Mouse (Mus musculus): ENCODE measurements around the gene Znrd1as.

Gene Znrd1as

DNA sequence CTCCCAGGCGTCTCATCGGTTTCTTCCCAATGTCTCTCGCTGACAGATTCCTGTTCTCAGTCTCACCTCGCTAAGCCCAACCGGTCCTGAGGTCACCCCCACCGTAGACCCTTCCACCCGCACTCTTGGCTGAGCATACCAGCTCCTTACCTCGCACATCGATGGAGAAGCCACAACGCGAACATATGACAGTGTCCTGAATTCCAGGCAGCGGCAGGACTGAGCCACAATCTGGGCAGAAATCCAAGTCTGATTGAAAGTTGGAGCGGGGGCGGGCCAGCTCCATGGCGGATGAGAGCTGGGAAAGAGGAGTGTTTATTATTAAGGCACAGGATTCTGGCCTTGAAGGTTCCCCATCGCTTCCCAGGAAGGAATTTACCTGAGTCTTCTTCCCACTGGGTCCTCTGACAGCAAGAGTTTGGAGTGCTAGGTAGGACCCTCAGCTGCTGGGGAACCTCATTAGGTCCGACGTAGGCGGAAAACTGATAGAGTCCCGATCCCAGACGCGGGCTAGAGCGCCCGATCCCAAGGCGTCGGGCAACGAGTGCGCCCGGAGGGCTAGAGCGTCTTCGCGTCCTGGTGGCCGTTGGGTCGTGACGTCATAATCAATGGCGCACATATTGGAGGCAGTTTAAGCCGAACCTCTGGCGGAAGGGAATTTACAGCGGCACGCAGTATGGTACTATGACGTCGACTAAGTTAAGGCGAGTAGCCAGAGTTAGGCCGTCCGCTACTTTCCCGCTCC lies at the start of gene Znrd1as, which contains the start of gene Znrd1:
TSS of gene Znrd1as (plus strand) at position 594 of the 745 bp plus-strand sequence.
TSS of gene Znrd1 (minus strand) at position 561 of the 745 bp plus-strand sequence.
- DNase-seq (ENCODE audit: low spot score in 2 of 2) = peak; percentile 83 to 84

DNA sequence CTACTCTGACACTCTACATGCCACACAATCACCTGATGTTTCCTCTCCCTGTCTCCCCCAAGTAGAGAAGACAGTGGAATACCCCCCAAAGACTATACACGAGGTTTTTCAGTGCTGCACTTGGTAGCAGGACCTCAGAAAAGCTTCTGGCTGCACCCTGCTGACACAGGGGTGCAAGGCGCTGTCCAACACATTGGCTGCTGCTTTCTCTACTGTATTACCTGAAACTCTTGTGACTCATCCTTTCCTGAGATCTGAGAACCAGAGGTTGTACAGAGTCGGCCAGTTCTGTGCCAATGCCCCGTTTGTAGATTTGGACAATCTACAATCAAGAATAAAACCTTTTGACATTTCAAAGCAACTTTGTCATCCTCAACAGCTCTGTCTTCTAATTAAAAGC lies 48.6 kb upstream of the Znrd1as start:
- no peak for DNase-seq (ENCODE audit: low spot score in 2 of 2)

DNA sequence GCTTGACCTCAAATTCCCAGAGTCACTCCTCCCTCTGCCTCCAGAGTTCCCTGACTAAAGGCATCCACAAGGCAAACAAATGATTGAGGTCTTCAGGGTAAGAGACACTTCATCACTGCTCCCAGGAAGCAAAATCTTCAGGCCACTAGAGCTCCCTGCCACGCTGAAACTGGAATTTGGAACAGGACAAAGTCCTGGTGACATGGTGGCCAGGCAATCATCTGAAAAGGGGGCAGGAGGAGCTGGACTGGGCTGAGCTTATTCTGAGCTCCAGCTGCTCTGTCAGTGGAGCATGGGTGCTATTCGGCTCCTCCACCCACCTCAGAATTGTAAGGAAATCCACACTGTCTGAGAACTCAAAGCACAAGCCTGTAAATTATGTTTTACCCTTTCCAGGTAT lies 46.4 kb upstream of the Znrd1as start:
- DNase-seq (ENCODE audit: low spot score in 2 of 2) = no peak

DNA sequence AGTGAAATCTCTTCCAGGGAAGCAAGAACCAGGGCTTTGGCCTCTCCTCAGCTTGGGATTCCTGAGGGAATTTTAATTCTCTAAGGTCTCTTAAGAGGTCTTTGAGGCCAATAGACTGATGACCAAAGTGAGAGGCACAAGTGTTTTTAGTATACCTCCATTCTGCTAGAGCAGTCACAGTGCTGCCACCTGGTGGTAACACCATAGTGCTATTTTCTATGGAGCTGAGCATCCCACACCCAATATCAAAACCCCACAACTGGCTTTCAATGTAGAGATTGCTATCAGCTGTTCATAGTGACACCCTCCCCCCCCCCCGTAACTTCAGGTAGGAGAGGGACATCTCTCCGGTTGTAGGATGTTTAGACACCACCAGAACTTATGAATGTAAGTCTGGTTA lies 44.3 kb upstream of the Znrd1as start:
- DNase-seq (ENCODE audit: low spot score in 2 of 2) = peak; percentile 39 to 81

DNA sequence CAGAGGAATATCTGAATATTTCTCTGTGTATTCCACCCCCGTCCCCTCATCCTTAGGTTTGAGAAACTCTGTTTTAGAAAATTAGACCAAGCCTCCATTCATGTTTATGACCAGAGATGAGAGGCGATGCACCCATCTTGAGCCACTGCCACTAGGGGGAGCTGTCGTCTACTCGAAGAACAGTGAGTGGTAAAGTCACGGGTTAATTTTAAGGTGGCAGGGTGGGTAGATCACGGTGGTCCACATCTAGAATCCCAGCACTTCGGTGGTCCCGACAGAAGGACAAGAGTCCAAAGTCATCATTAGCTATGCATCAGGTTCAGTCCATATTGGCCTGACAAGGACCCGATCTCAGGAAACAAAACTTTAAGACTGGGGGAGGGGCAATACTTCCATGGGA lies 43.3 kb upstream of the Znrd1as start:
- peak; percentile 27 to 78 for DNase-seq (ENCODE audit: low spot score in 2 of 2)

DNA sequence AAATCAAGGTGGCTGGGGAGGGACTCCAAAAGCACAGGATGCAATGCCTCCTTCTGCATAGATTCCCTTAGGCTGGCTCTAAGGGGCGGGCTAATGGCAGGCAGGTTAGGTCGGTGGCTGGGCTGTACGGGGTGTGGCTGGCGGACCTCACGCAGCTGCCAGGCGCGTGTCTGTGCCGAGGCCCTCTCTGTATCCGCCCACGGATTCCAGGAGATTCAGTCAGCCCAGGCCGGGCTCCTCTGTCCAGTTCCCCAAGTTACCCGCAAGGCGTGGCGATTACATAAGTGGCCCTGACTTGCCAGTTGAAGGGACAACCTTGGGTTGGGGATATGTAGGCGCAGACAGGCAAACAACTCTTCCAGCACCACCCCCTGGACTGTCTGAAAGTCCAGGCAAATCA lies 38.2 kb upstream of the Znrd1as start:
- DNase-seq (ENCODE audit: low spot score in 2 of 2) = no peak

DNA sequence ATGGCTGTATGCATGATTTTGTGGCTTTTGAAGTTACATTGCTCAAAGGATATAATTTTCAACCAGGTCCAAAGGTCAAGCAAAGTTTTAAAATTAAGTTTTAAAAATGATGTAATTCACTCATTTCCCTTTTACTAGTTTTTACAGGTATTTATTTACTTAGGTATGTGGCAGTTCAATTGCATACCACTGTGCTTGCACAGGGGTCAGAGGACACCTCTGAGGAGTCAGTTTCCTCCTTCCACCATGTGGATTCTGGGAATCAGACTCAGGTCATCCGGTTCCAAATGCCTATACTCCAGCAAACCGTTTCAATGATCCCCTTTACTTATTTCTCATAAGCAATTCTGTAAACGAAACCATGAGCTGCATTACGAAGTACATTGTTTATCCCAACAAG lies 35.7 kb upstream of the Znrd1as start:
- DNase-seq (ENCODE audit: low spot score in 2 of 2) = no peak

DNA sequence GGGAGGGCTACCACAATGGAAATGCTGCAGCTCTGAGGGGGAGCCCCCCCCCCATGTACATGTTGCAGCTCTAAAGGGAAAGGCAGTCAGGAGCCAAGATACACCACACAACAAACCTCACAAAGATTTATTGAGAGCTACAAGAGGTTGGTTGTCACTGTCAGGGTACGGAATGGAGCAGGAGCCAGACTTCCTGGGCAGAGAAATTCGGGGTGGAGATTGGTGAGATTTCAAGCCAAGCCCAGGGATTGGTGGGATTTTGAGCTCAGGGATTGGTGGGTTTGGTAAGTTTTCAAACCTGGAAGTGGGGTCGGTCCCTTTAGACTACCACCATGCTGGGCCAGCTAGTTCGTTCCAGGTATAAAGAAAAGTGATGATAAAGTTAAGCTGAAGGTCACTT lies 34.9 kb upstream of the Znrd1as start:
- DNase-seq (ENCODE audit: low spot score in 2 of 2) = no peak

DNA sequence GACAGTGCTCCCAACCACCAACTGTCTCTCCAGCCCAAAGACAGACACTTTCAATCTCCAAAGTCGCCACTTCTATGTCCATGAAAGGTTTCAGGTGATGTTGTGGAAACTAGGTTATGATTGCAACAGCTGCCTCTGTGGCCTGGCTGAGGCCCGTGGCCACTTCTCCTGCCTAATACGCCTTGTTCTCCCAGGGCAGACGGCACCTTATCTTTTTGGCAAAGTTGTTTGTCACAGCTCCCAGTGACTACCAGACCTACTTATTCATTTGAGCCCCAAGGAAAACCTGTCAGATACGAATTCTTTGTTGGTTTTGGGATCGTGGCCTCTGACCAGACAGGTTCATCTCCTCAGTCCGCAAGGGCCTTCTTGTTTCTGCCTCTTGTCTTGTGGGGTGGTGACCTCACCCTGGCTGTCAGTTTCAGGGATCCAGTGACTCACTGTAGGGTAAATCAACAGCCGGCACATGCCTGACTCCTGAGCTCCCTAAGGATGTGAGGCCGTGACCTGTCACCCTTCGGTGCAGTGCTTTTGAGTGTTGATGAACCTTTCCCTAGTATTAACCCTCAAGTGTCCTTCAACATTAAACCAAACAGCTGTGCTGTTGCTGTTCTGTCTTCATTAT lies 30.8 kb upstream of the Znrd1as start:
- DNase-seq (ENCODE audit: low spot score in 2 of 2) = no peak

DNA sequence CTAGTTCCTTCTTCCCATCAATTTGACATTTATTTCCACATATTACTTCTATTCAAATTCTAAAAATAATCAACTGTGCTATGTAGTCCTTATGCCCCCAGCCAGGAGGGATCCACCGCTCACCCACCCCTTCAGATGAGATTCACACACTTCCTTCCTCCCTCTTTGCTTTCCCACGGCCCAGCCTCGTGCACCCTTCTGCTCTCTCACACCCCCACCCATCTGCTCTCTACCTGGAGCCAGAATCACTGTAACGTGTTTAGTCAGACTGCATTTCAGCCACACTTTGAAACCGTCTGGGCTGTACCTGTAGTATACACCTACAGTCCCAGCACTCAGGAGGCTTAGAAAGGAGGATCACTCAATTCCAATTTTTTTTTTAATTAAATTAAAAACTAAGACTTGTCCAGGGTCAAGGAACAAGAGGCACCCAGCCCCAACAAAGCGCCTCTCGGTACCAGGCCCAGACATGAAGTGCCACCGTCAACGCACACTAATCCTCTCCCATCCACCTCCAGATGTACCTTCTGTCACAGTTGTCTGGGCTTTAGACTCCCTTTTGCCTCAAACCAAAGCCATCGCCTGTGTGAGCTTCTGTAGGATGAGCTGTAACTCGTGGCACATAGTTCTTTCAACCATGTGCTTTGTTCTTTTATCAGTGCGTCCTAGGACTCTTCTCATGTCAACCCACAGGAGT lies 29.0 kb upstream of the Znrd1as start:
- DNase-seq (ENCODE audit: low spot score in 2 of 2) = no peak

DNA sequence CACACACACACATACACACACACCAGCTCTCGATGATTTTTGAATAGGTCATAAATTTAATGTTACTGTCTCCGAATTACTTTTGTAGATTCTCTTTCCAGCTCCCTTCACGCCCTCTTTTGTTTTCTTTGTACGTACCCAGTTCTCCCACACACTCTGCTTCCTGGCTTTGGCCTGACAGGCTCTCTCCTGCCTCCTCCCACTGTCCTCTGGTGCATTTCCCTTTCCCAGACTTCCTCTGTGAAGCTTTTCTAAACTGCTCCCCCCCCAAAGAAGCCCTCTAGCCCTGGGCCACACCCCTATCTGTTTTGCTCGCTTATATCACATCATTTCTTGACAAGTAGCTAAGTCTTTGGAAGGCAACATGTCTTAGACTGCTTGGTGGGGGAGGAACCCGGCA lies 28.2 kb upstream of the Znrd1as start:
- no peak for DNase-seq (ENCODE audit: low spot score in 2 of 2)

DNA sequence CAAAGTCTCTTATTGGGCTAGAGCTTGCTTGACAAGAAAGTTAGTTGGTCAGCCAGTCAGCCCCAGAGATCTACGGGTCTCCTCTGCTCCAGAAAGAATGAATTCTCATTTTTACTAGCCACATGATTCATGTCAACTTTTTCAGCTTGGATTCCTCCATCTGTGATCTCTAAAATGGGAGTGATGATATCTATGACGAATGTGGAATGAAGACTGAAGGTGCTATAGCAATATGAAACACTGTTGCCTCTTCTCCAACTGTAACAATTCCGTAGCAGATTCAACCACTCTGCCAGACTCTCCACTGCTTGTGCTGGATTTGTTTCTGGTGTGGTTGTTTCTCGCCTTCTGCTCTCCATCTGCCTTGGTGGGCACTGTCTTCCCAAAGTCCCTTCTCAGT lies 27.3 kb upstream of the Znrd1as start:
- no peak for DNase-seq (ENCODE audit: low spot score in 2 of 2)

DNA sequence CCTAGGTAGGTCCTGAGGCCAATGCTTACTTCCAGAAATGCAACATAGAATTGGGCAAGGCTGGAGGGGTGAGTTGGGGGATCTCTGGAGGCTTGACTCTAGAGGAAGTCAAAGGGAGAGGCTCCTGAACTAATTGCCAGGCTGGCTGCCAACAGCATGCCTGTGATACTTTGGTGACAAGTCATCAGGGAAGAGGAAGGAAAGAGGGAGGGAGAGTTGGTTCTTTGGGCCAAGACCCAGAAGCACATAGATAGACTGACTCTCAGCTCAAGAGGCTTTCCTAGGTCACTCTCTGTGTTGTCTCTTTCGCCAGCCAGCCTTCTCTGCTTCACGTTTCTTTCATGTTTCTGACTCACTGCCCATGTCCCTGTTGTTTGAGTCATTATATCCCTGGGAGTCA lies 26.6 kb upstream of the Znrd1as start:
- DNase-seq (ENCODE audit: low spot score in 2 of 2) = no peak

DNA sequence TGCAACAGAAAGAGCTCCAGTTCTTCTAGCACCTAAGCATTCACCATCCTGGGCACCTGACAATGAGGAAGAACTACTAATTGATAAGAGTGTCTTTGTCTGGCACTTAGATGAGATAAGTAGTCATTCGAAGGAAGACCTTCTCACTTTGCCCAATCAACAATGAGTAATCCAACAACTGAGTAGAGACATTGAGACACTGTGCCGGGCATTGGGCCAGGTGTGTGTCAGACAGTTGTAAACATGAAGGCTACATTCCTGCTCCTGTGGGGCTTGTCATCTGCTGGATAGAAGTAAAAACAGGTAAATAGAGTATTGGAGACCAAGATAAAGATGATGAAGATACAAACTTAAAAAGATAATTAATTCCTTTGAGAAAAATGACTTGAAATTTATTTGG lies 20.3 kb upstream of the Znrd1as start:
- no peak for DNase-seq (ENCODE audit: low spot score in 2 of 2)

DNA sequence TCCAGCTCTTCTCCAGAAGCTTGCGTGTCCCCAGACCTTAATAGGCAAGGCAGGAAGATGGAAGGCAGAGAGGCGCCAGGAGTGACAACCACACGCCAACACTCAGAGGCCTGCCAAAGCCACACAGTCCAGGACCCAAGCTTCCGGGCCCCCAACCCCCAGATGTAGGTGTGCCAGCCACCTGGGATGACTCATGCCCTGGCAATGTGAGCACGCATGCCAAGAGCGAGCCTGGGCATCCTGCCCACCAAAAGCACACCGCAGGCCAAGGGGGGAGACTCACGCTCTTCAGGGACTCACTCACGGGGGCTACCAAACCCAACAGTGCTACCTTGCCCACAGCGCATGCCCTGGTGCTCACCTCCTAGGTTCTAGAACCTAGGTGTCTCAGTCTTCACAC lies 16.0 kb upstream of the Znrd1as start:
- DNase-seq (ENCODE audit: low spot score in 2 of 2) = peak in 1 of 2 experiments; percentile 25

DNA sequence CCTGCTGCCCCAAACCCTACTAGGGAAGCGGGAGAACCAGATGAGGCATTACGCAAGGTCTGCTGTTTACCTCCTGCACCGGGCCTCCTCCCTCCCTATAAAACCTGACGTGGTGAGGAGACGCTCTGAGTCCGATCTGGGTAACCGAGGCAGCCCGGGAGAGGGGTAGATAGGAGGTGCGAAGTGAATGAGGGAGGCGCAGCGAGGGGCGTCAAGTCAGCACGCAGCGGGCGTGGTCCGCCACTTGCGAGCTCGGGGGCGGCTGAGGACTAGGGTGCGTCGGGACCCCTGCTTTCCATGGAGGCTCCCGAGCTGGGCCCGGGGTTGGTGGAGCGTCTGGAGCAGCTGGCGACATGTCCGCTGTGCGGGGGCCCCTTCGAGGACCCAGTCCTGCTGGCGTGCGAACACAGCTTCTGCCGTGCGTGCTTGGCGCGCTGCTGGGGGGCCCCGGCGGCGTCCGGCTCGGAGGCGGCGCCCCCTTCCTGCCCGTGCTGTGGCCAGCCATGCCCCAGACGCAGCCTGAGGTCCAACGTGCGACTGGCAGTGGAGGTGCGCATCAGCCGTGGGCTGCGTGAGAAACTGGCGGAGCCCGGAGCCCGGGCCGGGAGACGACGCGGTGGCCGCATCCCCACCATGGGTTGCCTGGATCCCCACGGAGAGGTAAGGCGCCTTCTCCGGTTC lies 15.5 kb upstream of the Znrd1as start, which contains the start of gene Rnf39:
TSS of gene Rnf39 (plus strand) at position 128 of the 681 bp plus-strand sequence.
- DNase-seq (ENCODE audit: low spot score in 2 of 2) = peak in 1 of 2 experiments; percentile 24

DNA sequence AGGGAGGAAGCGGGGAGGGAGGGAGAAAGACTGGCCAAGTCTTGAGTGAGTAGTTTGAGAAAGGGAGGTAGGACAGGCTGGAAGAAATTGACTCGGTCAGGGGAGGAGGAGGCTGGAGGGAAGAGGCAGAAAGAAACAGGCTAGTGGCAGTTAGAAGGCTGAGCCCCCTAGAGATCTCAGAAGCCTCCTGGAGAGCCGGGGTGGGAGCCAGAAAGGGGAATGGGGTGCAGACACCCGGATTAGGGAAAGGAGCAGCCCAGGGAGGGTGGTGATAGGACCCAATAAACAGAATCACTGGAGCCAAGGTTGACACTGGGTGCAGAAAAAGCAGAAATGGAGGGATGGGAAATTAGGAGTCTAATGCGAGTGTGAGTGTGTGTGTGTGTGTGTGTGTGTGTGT lies 14.7 kb upstream of the Znrd1as start:
- no peak for DNase-seq (ENCODE audit: low spot score in 2 of 2)

DNA sequence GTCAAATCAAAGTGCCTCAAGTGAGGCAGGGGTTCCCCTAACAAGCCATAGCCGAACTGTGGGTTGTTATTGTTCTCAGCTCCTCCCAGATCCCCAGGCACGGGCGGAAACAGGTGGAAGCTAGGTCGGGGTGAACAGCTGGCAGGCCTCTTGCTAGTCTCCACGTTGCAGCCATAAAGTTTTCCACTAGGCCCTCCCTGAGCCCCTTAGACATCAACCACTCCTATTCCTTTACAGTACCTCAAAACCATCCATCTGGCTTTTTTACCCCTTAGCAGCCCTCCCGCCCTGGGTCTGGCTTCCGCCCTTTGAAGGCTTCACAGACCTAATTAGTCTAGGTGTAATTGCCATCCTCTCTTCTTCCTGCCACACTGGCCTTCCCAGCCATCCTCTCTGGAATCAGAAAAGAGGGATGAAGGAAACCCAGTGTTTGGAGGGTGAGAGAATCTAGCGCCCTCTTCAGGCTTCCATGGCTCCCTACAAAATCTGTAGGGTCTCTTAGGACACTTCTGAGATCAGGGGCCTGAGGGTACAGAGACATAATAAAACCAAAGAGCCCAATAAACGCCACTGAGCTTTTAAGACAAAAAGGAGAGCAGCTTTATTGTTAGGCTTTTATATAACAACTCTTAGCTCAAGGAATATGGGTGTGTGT lies 14.1 kb upstream of the Znrd1as start:
- DNase-seq (ENCODE audit: low spot score in 2 of 2) = peak; percentile 61 to 68

DNA sequence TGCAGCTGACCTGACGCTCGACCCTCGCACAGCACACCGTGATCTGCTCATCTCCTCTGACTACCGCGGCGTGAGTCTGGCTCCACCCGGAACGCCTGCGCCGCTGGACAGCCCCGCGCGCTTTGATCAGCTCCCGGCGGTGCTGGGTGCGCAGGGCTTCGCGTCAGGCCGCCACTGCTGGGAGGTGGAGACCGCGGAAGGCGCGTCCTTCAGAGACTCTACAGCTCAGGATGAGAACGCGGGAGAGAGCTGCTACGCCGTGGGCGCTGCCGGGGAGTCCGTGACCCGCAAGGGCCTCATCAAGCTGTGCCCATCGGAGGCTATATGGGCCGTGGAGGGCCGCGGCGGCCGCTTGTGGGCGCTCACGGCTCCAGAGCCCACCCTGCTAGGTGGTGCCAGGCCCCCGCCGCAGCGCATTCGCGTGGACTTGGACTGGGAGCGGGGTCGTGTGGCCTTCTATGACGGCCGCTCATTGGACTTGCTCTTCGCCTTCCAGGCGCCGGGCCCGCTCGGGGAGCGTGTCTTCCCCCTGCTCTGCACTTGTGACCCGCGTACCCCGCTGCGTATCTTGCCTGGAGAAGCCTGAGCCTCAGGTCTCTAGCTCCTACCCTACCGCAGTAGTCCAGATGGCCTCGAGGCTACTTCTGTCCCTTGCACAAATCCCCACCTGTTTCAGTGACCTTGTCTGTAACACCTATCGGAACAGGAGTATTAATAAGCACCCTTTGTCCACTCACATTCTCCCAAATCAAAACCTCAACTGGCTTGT lies 11.2 kb upstream of the Znrd1as start:
- peak in 1 of 2 experiments; percentile 23 for DNase-seq (ENCODE audit: low spot score in 2 of 2)

DNA sequence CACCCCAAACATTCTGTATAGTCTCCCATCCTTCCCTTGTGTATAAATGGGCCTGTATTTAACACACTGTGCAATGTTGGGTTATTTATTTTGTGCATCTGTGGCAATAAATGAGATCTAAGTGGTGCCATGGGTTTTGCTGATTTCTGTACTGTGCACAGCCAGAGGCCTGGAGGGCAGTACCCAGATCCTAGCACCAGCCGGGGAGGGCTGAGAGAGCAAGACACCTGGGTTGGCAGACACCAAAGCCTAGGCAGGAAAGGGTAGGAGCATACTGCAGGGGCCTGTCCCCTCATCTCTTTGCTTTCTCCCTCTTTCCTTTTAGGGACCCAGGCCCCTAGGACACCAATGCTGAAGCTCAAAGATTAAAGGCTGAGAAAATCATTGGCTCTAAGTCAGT lies 10.1 kb upstream of the Znrd1as start:
- DNase-seq (ENCODE audit: low spot score in 2 of 2) = no peak

DNA sequence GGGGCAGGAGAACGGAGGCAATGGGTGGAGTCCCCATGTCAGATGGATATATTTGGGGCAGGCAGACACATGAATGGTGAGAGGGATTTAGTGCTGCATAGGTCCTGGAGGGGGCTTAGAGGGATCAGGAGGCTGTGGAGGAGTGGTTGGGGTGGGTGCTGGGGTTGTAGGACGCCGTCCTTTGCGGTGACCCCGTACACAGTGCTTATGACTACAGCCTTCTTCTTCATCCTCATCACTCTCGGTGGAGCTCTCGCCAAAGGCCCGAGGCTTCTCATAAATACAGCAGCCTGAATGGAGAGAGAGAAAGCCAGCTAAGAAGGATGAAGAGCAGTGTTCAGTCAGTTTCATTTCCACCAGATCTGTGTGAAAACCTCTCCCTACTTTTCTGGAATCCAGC lies 9.1 kb upstream of the Znrd1as start:
- no peak for DNase-seq (ENCODE audit: low spot score in 2 of 2)

Measured in thymus, postnatal 10 days (tissue).